20 mouse cellular contexts compared by ENCODE assay signal in genomic region chr19:6912205-6912970, GRCm38 (mm10). TPM values are rescaled to one million over a fixed set of nuclear protein-coding genes. Genes with fewer than 3 reads are reported as not detected.
DNase-seq lines count a peak whose midpoint lies in the region; ATAC-seq lines count a peak whose summit lies in the region.
"Had no signal": no experiment of that assay in that cellular context is flagged by ENCODE, and none has a peak within 500 bp of the region (broad histone marks: within the 10 kb centered on the region; RNA-seq: fewer than 3 reads in every experiment).

No protein-coding gene starts in this region.

- H3K9me3 ChIP-seq in heart, embryonic 11.5 days (replicated peaks; ENCODE audit: control insufficient read depth, low read length): no peaks in the 10 kb centered on the region
- H3K9me3 ChIP-seq in megakaryocyte, embryonic 14.5 days: no peaks in the 10 kb centered on the region
- no peaks in the 10 kb centered on the region for H3K9me3 ChIP-seq in limb, embryonic 15.5 days
- H3K9me3 ChIP-seq: heart, embryonic 15.5 days; midbrain, embryonic 13.5 days; stomach, embryonic 15.5 days had no signal

- no peak for ATAC-seq in heart, embryonic 11.5 days (replicated peaks; ENCODE audit: insufficient number of reproducible peaks, low FRiP score, low TSS enrichment)
- ATAC-seq in megakaryocyte, adult 5-6 weeks (ENCODE audit: poor library complexity, severe bottlenecking): no peak
- no peak for ATAC-seq in limb, embryonic 15.5 days (ENCODE audit: insufficient number of reproducible peaks, low FRiP score, low TSS enrichment, low read depth)
- ATAC-seq: hindbrain, postnatal 0 days; midbrain, embryonic 13.5 days had no signal

- intact Hi-C loops in left cerebral cortex, postnatal 10 days (cut with DNase I): no loop called here

- no peak overlapping the region for H3K27ac ChIP-seq in heart, embryonic 11.5 days (ENCODE audit: low read depth, low read length)
- no peak overlapping the region for H3K27ac ChIP-seq in limb, embryonic 15.5 days
- H3K27ac ChIP-seq: gastrocnemius, adult 2 months; heart, embryonic 15.5 days; hindbrain, postnatal 0 days; midbrain, embryonic 13.5 days; stomach, embryonic 15.5 days had no signal

- no peak overlapping the region for H3K4me3 ChIP-seq in heart, embryonic 11.5 days (ENCODE audit: low read depth, low read length)
- peak overlapping the region; percentile 12 for H3K4me3 ChIP-seq in megakaryocyte, embryonic 14.5 days (replicated peaks)
- H3K4me3 ChIP-seq in limb, embryonic 15.5 days: no peak overlapping the region
- H3K4me3 ChIP-seq: erythroblast, embryonic 14.5 days; gastrocnemius, adult 2 months; heart, embryonic 15.5 days; midbrain, embryonic 13.5 days had no signal

- H3K9ac ChIP-seq in heart, embryonic 11.5 days (ENCODE audit: low read depth, low read length): no peak overlapping the region
- peak overlapping the region; percentile 8; the same call in 1 of the 2 replicates for H3K9ac ChIP-seq in limb, embryonic 15.5 days
- H3K9ac ChIP-seq: heart, embryonic 15.5 days; stomach, embryonic 15.5 days had no signal

- H3K4me1 ChIP-seq in heart, embryonic 11.5 days (ENCODE audit: control insufficient read depth, insufficient read depth, low read length): peaks cover 28% of the 10 kb centered on the region
- peaks cover 79% of the 10 kb centered on the region for H3K4me1 ChIP-seq in megakaryocyte, embryonic 14.5 days
- H3K4me1 ChIP-seq in limb, embryonic 15.5 days: peaks cover 29% of the 10 kb centered on the region

- peak; percentile 10 for DNase-seq in adrenal gland, postnatal 14 days
- DNase-seq in adrenal gland, adult 18-20 months (ENCODE audit: low spot score in 2 of 2): no peak
- peak; percentile 93 for DNase-seq in heart, adult 11 months
- no peak for DNase-seq in left cerebral cortex, postnatal 10 days (ENCODE audit: extremely low spot score in 1 of 2, low spot score in 2 of 2)
- DNase-seq: adrenal gland, adult 8-10 months; gastrocnemius, adult 2 months; kidney, adult 2 months; kidney, postnatal 14 days; right cerebral cortex, adult 18-20 months had no signal

- no peak overlapping the region for H3K4me2 ChIP-seq in heart, embryonic 11.5 days
- no peak overlapping the region for H3K4me2 ChIP-seq in limb, embryonic 15.5 days
- H3K4me2 ChIP-seq: heart, embryonic 15.5 days; midbrain, embryonic 13.5 days had no signal

- no peaks in the 10 kb centered on the region for H3K27me3 ChIP-seq in heart, embryonic 11.5 days (ENCODE audit: control insufficient read depth, insufficient read depth, low read length)
- no peaks in the 10 kb centered on the region for H3K27me3 ChIP-seq in megakaryocyte, embryonic 14.5 days (replicated peaks)
- no peaks in the 10 kb centered on the region for H3K27me3 ChIP-seq in limb, embryonic 15.5 days
- H3K27me3 ChIP-seq: heart, embryonic 15.5 days; midbrain, embryonic 13.5 days; stomach, embryonic 15.5 days had no signal

- WGBS in heart, embryonic 11.5 days (ENCODE audit: insufficient replicate concordance): 90% methylated on average over 15 of the region's 15 CpGs
- 91% methylated on average over 15 of the region's 15 CpGs for WGBS in limb, embryonic 15.5 days

- H3K36me3 ChIP-seq in heart, embryonic 11.5 days (ENCODE audit: control insufficient read depth, insufficient read depth, low read length): peaks cover 27% of the 10 kb centered on the region
- H3K36me3 ChIP-seq in megakaryocyte, embryonic 14.5 days (replicated peaks; ENCODE audit: low read length): peaks cover 70% of the 10 kb centered on the region
- H3K36me3 ChIP-seq in limb, embryonic 15.5 days: peaks cover 39% of the 10 kb centered on the region

RNA-seq across cellular contexts. Expression of gene Prdx5, which starts 2.5 kb away (rescaled TPM):
- 420 and 426 TPM in 2 replicates for total RNA-seq in adrenal gland, postnatal 14 days (2021)
- total RNA-seq in adrenal gland, adult 18-20 months (2021): 100 to 1,000 TPM; 303 to 375 TPM
- 143 and 150 TPM in 2 replicates for polyA plus RNA-seq in heart, embryonic 11.5 days (2014; fragmentation: Nextera tagmentation; extraction: Ambion mirVana)
- 209 and 955 TPM in 2 replicates for polyA plus RNA-seq in megakaryocyte, embryonic 14.5 days (2012; ENCODE audit: insufficient read depth, low replicate concordance)
- total RNA-seq in megakaryocyte, adult 5-6 weeks (2015): 951 and 1,046 TPM in 2 replicates
- 1,745 and 2,032 TPM in 2 replicates for total RNA-seq in megakaryocyte, adult 5-6 weeks (2017)
- polyA plus RNA-seq in limb, embryonic 15.5 days (2015; fragmentation: Nextera tagmentation; extraction: Ambion mirVana): 349 and 392 TPM in 2 replicates
- 100 to 1,000 TPM; 280 to 318 TPM for total RNA-seq in left cerebral cortex, postnatal 10 days (2021)

RNA-seq across cellular contexts. Expression of gene Trmt112, which starts 2.9 kb away (rescaled TPM):
- 76.6 and 79.0 TPM in 2 replicates for total RNA-seq in adrenal gland, postnatal 14 days (2021)
- 100 to 1,000 TPM in 1 of 2 experiments, 10 to 100 TPM in 1; 83.2 to 110 TPM for total RNA-seq in adrenal gland, adult 18-20 months (2021)
- polyA plus RNA-seq in heart, embryonic 11.5 days (2014; fragmentation: Nextera tagmentation; extraction: Ambion mirVana): 91.5 and 97.8 TPM in 2 replicates
- polyA plus RNA-seq in megakaryocyte, embryonic 14.5 days (2012; ENCODE audit: insufficient read depth, low replicate concordance): 107 and 147 TPM in 2 replicates
- 133 and 146 TPM in 2 replicates for total RNA-seq in megakaryocyte, adult 5-6 weeks (2015)
- 176 and 188 TPM in 2 replicates for total RNA-seq in megakaryocyte, adult 5-6 weeks (2017)
- polyA plus RNA-seq in limb, embryonic 15.5 days (2015; fragmentation: Nextera tagmentation; extraction: Ambion mirVana): 123 and 138 TPM in 2 replicates
- total RNA-seq in left cerebral cortex, postnatal 10 days (2021): 10 to 100 TPM; 42.5 to 49.6 TPM

RNA-seq across cellular contexts. Expression of gene Esrra, which starts 9.2 kb away (rescaled TPM):
- 63.2 and 67.0 TPM in 2 replicates for total RNA-seq in adrenal gland, postnatal 14 days (2021)
- total RNA-seq in adrenal gland, adult 18-20 months (2021): 10 to 100 TPM; 38.7 to 63.0 TPM
- 9.0 and 10.5 TPM in 2 replicates for polyA plus RNA-seq in heart, embryonic 11.5 days (2014; fragmentation: Nextera tagmentation; extraction: Ambion mirVana)
- polyA plus RNA-seq in megakaryocyte, embryonic 14.5 days (2012; ENCODE audit: insufficient read depth, low replicate concordance): 56.1 and 76.3 TPM in 2 replicates
- total RNA-seq in megakaryocyte, adult 5-6 weeks (2015): 11.9 and 12.4 TPM in 2 replicates
- 24.6 and 28.9 TPM in 2 replicates for total RNA-seq in megakaryocyte, adult 5-6 weeks (2017)
- polyA plus RNA-seq in limb, embryonic 15.5 days (2015; fragmentation: Nextera tagmentation; extraction: Ambion mirVana): 11.1 and 11.4 TPM in 2 replicates
- total RNA-seq in left cerebral cortex, postnatal 10 days (2021): 10 to 100 TPM; 41.4 to 43.5 TPM

RNA-seq across cellular contexts. Expression of gene Catsperz, which starts 12.8 kb away (rescaled TPM):
- total RNA-seq in adrenal gland, postnatal 14 days (2021): 0.53 TPM in 1 of 2 replicates, not detected in the other
- total RNA-seq in adrenal gland, adult 18-20 months (2021): 1 to 10 TPM in 1 of 2 experiments, not detected in 1; 1.2 TPM
- 1.9 and 3.9 TPM in 2 replicates for polyA plus RNA-seq in heart, embryonic 11.5 days (2014; fragmentation: Nextera tagmentation; extraction: Ambion mirVana)
- 0.83 TPM in 1 of 2 replicates, not detected in the other for polyA plus RNA-seq in megakaryocyte, embryonic 14.5 days (2012; ENCODE audit: insufficient read depth, low replicate concordance)
- not detected in 2 replicates for total RNA-seq in megakaryocyte, adult 5-6 weeks (2015)
- total RNA-seq in megakaryocyte, adult 5-6 weeks (2017): not detected in 2 replicates
- 6.7 and 7.9 TPM in 2 replicates for polyA plus RNA-seq in limb, embryonic 15.5 days (2015; fragmentation: Nextera tagmentation; extraction: Ambion mirVana)
- total RNA-seq in left cerebral cortex, postnatal 10 days (2021): 10 to 100 TPM; 14.0 to 20.6 TPM
- total RNA-seq: adrenal gland, adult 8-10 months; gastrocnemius, adult 2 months; heart, adult 18-20 months; hematopoietic stem cell, adult 5-6 weeks; hindbrain, postnatal 0 days had no signal
- polyA plus RNA-seq: erythroblast, embryonic 14.5 days had no signal

RNA-seq across cellular contexts. Expression of gene Kcnk4, which starts 21.9 kb away (rescaled TPM):
- total RNA-seq in adrenal gland, postnatal 14 days (2021): 0.93 TPM in 1 of 2 replicates, not detected in the other
- under 1 TPM; 0.23 to 0.35 TPM for total RNA-seq in adrenal gland, adult 18-20 months (2021)
- polyA plus RNA-seq in heart, embryonic 11.5 days (2014; fragmentation: Nextera tagmentation; extraction: Ambion mirVana): 0.17 and 0.46 TPM in 2 replicates
- 0.08 TPM in 1 of 2 replicates, not detected in the other for polyA plus RNA-seq in megakaryocyte, embryonic 14.5 days (2012; ENCODE audit: insufficient read depth, low replicate concordance)
- total RNA-seq in megakaryocyte, adult 5-6 weeks (2015): not detected in 2 replicates
- total RNA-seq in megakaryocyte, adult 5-6 weeks (2017): 0.11 TPM in 1 of 2 replicates, not detected in the other
- 1.5 and 1.7 TPM in 2 replicates for polyA plus RNA-seq in limb, embryonic 15.5 days (2015; fragmentation: Nextera tagmentation; extraction: Ambion mirVana)
- 10 to 100 TPM; 36.6 to 38.1 TPM for total RNA-seq in left cerebral cortex, postnatal 10 days (2021)
- total RNA-seq: gastrocnemius, adult 2 months; heart, adult 18-20 months; hematopoietic stem cell, adult 5-6 weeks had no signal
- polyA plus RNA-seq: erythroblast, embryonic 14.5 days had no signal

Comparison
In these comparisons a context has a peak if more than half of its experiments do, and no peak if none do; other contexts are left out.
1. DNase-seq: peak in adrenal gland, postnatal 14 days (single experiment) and heart, adult 11 months (single experiment); none in adrenal gland, adult 18-20 months (0 of 2) and left cerebral cortex, postnatal 10 days (0 of 2).